Mouse (Mus musculus) layer of hippocampus, postnatal 25 days (tissue): ENCODE data around the gene Nrxn1. TPM values are rescaled to one million over a fixed set of nuclear protein-coding genes. Genes with fewer than 3 reads are reported as not detected.

Experiments used
- DNase-seq, 2 experiments: peaks; one replicate each; pipeline ENCODE4 v3.0.0; 2022; ENCODE audit warnings: mixed read lengths in 2 of 2, low spot score in 1 of 2; ENCODE audit errors: extremely low spot score in 1 of 2
- total RNA-seq, 2 experiments: library from RNA; stranded (reverse); gene quantifications; 2 replicates each; pipeline ENCODE4 v1.2.3; 2021

Gene Nrxn1
- total RNA-seq, 2 experiments from 2014 or later = 389 to 440 TPM

GRCm38 (mm10) chr17:90681019-90681418, 411.9 kb downstream of the Nrxn1 start:
- DNase-seq = no peak

GRCm38 (mm10) chr17:90676676-90677075, 416.2 kb downstream of the Nrxn1 start:
- no peak for DNase-seq

- DNase-seq = no peak
These were observed 430.6 kb downstream of the Nrxn1 start for GRCm38 (mm10) chr17:90662318-90662717.

- DNase-seq = no peak
These were observed 438.4 kb downstream of the Nrxn1 start for GRCm38 (mm10) chr17:90654506-90654905.

- no peak for DNase-seq
These were observed 439.5 kb downstream of the Nrxn1 start for GRCm38 (mm10) chr17:90653347-90653746.

- no peak for DNase-seq
These were observed 442.6 kb downstream of the Nrxn1 start for GRCm38 (mm10) chr17:90650279-90650678.

- DNase-seq = no peak
These were observed 453.8 kb downstream of the Nrxn1 start for GRCm38 (mm10) chr17:90638970-90639524.

- no peak for DNase-seq
These were observed 454.6 kb downstream of the Nrxn1 start for GRCm38 (mm10) chr17:90638183-90638727.

GRCm38 (mm10) chr17:90631371-90631770, 461.5 kb downstream of the Nrxn1 start:
- DNase-seq = no peak

GRCm38 (mm10) chr17:90629851-90630250, 463.0 kb downstream of the Nrxn1 start:
- DNase-seq = peak in 1 of 2 experiments; percentile 25

- DNase-seq = no peak
These were observed 464.4 kb downstream of the Nrxn1 start for GRCm38 (mm10) chr17:90628469-90628868.

- DNase-seq = no peak
These were observed 464.9 kb downstream of the Nrxn1 start for GRCm38 (mm10) chr17:90628004-90628403.

- DNase-seq = no peak
These were observed 465.5 kb downstream of the Nrxn1 start for GRCm38 (mm10) chr17:90627395-90627794.

- DNase-seq = no peak
These were observed 468.1 kb downstream of the Nrxn1 start for GRCm38 (mm10) chr17:90624591-90625266.

- no peak for DNase-seq
These were observed 471.0 kb downstream of the Nrxn1 start for GRCm38 (mm10) chr17:90621828-90622227.

GRCm38 (mm10) chr17:90615019-90615418, 477.9 kb downstream of the Nrxn1 start:
- no peak for DNase-seq

- no peak for DNase-seq
These were observed 485.5 kb downstream of the Nrxn1 start for GRCm38 (mm10) chr17:90607427-90607806.

- DNase-seq = peak in 1 of 2 experiments; percentile 66
These were observed 486.0 kb downstream of the Nrxn1 start for GRCm38 (mm10) chr17:90606718-90607426.

- DNase-seq = no peak
These were observed 493.0 kb downstream of the Nrxn1 start for GRCm38 (mm10) chr17:90599570-90600524.
